Mouse (Mus musculus) testis, adult 10 weeks (tissue): ENCODE data around the gene Slc25a26. TPM values are rescaled to one million over a fixed set of nuclear protein-coding genes. Genes with fewer than 3 reads are reported as not detected.

Experiments used
- polyA plus RNA-seq: library from polyadenylated mRNA; stranded (reverse); fragments of 350-450 nt; fragmentation: Illumina TruSeq; extraction: RNeasy Lipid Tissue Mini Kit (QIAGEN cat#74804); gene quantifications from one replicate; pipeline ENCODE4 v1.2.3, GENCODE M21; 2014; ENCODE audit warnings: low read depth, low replicate concordance

Slc25a26 gene
- 11.3 TPM for polyA plus RNA-seq

GRCm38 (mm10) chr6:94499897-94500623 lies at the start of gene Slc25a26:
TSS of gene Slc25a26 (plus strand) at chr6:94500331.

Other genes starting within 250 kb of the Slc25a26 start
- 5.1 TPM for gene Magi1, start 216.4 kb upstream of the Slc25a26 start, polyA plus RNA-seq
- gene Lrig1, start 199.8 kb downstream of the Slc25a26 start, polyA plus RNA-seq, result 1.8 TPM